Mouse (Mus musculus): ENCODE results near the gene Renbp. TPM values are rescaled to one million over a fixed set of nuclear protein-coding genes. Genes with fewer than 3 reads are reported as not detected.

The Renbp gene
- polyA plus RNA-seq, 1 experiment from 2014 or later: 21.2 TPM

DNA sequence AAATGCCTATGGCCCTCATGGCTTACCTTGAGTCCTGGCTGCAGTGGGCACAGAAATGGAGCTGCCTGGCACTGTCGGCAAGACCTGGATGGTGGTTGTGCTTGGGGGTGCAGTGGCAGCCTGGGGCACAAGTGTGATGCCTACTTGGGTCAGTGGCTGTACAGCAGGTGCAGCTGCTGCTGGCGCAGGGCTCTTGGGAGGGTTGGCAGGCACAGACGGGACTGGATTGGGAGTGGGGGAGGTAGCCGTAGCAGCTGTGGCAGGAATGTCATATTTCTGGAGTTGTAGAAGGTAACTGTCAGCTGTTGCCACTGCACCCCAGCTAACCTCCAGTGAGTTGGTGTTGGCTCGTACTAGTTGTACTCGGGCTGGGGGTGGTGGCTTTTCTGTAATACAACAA, 24.3 kb upstream of the Renbp start:
- Histone ChIP-seq H3K4me2 (no peak overlapping the region), H3K9me3 (replicated peaks) (no peaks in the 10 kb centered on the region), H3K27me3 (replicated peaks) (no peaks in the 10 kb centered on the region), H3K36me3 (peaks cover 100% of the 10 kb centered on the region), H3K4me3 (no peak overlapping the region), H3K27ac (no peak overlapping the region), H3K9ac (no peak overlapping the region), H3K4me1 (no peaks in the 10 kb centered on the region)
- 92% methylated on average over 6 of the region's 6 CpGs for WGBS (ENCODE audit: insufficient replicate concordance)
- no peak for ATAC-seq

DNA sequence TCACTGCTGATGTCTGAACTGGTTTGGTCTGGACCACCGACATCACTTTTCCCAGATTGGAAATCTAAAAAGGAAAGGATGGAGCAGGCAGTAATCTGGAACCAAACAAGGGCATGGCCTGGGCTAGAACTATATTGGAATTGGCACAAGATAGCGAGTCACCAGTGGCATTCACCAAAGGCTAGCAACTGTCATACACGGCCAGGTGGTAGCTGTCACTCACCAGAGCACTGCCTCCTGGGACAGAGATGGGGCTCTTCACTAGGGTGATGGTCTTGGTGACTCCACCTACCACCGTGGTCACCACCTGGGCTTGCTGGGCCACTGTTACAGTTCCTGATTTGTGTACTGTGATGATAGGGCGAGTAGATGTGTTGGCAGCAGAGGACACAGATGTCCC, 22.0 kb upstream of the Renbp start:
- Histone ChIP-seq H3K4me3 (no peak overlapping the region), H3K4me1 (peaks cover 4% of the 10 kb centered on the region), H3K36me3 (peaks cover 100% of the 10 kb centered on the region), H3K9me3 (replicated peaks) (no peaks in the 10 kb centered on the region), H3K27ac (no peak overlapping the region), H3K27me3 (replicated peaks) (no peaks in the 10 kb centered on the region), H3K4me2 (no peak overlapping the region), H3K9ac (no peak overlapping the region)
- ATAC-seq: no peak
- 79% methylated on average over 5 of the region's 5 CpGs for WGBS (ENCODE audit: insufficient replicate concordance)

DNA sequence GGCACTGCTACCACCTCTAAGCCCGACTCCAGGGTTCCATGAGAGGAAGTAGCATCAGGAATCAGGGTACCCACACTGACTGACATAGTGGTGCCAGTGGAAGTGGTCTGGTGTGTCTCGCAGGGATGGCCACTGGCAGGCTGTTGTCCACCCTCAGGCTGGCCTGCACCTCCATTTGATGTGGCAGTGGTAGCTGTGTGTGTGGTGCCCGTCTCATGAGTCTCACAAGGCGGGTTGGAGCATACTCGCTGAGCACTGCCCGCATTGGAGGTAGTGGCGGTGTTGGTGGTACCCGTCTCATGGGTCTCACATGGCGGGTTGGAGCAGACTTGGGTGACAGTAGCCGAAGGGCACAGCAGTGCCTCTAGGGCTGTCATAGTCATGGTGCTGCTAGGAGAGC, 18.7 kb upstream of the Renbp start:
- Histone ChIP-seq H3K4me3 (no peak overlapping the region), H3K27me3 (replicated peaks) (no peaks in the 10 kb centered on the region), H3K36me3 (peaks cover 100% of the 10 kb centered on the region), H3K4me2 (no peak overlapping the region), H3K9ac (no peak overlapping the region), H3K27ac (no peak overlapping the region), H3K4me1 (peaks cover 5% of the 10 kb centered on the region), H3K9me3 (replicated peaks) (no peaks in the 10 kb centered on the region)
- 87% methylated on average over 10 of the region's 10 CpGs for WGBS (ENCODE audit: insufficient replicate concordance)
- ATAC-seq: no peak

DNA sequence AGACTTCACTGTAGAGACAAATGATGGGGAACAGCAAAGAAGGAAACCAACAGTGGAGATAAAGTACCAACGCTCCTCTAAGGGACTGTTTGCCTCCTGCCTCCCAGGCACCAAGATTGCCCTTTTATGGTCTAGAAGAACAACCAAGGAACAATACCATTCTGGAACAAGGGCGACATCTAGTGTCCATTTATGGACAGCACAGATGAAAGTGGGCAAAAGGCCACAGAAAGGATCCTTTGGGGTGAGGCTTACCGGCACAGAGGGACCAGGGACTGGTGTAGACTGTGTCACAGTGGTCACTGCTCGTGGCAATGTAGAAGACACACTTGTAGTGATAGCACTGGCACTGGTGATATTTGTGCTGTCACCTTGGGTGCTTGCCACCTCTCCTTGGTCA, 18.0 kb upstream of the Renbp start:
- no peak overlapping the region for H3K4me2 ChIP-seq
- H3K9me3 ChIP-seq (replicated peaks): no peaks in the 10 kb centered on the region
- peaks cover 100% of the 10 kb centered on the region for H3K36me3 ChIP-seq
- H3K27ac ChIP-seq: no peak overlapping the region
- H3K9ac ChIP-seq: no peak overlapping the region
- no peaks in the 10 kb centered on the region for H3K27me3 ChIP-seq (replicated peaks)
- WGBS (ENCODE audit: insufficient replicate concordance): 35% methylated on average over 4 of the region's 4 CpGs
- ATAC-seq: peak; percentile 54
- no peak overlapping the region for H3K4me3 ChIP-seq
- peaks cover 5% of the 10 kb centered on the region for H3K4me1 ChIP-seq

DNA sequence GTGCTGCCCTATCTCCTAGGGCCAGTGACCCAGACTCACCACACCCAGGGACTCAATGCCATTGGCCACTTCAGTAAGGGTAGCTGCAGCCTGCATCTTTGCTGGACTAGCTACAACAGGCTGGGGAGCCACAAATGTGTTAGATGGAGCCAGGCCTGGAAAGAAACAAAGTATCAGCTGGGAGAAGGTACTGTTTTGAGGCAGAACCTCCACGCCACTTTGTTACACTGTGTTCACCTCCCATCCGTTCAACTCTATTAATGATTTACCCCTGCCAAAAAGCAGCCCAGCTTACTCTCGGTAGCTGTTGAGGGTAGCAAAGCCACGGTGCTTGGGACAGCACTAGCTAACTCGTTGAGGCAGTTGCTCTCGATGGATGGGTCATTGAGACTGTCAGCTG, 16.2 kb upstream of the Renbp start:
- Histone ChIP-seq H3K27ac (no peak overlapping the region), H3K4me1 (peaks cover 5% of the 10 kb centered on the region), H3K9me3 (replicated peaks) (no peaks in the 10 kb centered on the region), H3K4me2 (no peak overlapping the region), H3K9ac (no peak overlapping the region), H3K36me3 (peaks cover 100% of the 10 kb centered on the region), H3K4me3 (no peak overlapping the region), H3K27me3 (replicated peaks) (no peaks in the 10 kb centered on the region)
- WGBS (ENCODE audit: insufficient replicate concordance): 78% methylated on average over 6 of the region's 6 CpGs
- no peak for ATAC-seq

DNA sequence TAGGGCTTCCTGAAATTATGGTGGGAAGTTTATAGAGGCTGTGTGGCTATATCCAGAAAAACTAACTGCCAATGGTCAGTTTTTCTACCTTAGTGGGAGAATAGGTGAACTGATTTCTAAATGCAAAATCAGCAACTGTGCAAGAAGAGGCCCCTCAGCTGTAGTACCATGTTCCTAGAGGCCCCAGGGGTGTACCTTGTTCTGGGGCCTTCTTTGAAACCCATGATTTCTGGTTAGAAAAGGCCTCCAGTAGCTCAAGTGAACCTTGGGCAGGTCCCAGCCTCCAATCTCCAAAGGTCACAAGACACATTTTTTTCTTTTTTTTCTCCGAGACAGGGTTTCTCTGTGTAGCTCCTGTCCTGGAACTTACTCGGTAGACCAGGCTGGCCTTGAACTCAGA, 11.6 kb upstream of the Renbp start:
- H3K27me3 ChIP-seq (replicated peaks): no peaks in the 10 kb centered on the region
- 77% methylated on average over 2 of the region's 2 CpGs for WGBS (ENCODE audit: insufficient replicate concordance)
- H3K4me3 ChIP-seq: no peak overlapping the region
- H3K36me3 ChIP-seq: peaks cover 62% of the 10 kb centered on the region
- H3K9ac ChIP-seq: no peak overlapping the region
- ATAC-seq: no peak
- no peak overlapping the region for H3K27ac ChIP-seq
- H3K4me1 ChIP-seq: no peaks in the 10 kb centered on the region
- no peak overlapping the region for H3K4me2 ChIP-seq
- H3K9me3 ChIP-seq (replicated peaks): no peaks in the 10 kb centered on the region

DNA sequence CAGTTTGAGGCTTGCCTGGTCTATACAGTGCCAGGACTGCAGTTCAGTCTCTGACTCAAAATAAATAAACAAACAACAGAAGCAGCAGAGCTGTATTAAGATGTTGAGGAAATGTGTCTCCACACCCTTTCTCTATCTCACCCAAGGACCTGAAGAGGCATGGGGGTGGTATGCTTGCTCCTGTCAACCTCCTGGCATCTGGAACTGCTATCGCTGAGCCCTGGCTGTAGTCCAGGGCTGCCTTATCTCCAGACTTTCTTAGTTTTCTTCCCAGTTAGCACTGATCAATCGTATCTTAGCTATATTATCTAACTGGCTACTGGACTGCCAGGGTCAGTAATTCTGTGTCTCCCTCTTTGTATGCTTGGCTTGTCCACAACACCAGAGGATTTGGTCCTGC, 11.2 kb upstream of the Renbp start:
- Histone ChIP-seq H3K4me1 (no peaks in the 10 kb centered on the region), H3K27me3 (replicated peaks) (no peaks in the 10 kb centered on the region), H3K9ac (no peak overlapping the region), H3K4me3 (no peak overlapping the region), H3K9me3 (replicated peaks) (no peaks in the 10 kb centered on the region), H3K36me3 (peaks cover 58% of the 10 kb centered on the region), H3K4me2 (no peak overlapping the region), H3K27ac (no peak overlapping the region)
- ATAC-seq: no peak
- WGBS (ENCODE audit: insufficient replicate concordance): 61% methylated on average over 2 of the region's 2 CpGs

DNA sequence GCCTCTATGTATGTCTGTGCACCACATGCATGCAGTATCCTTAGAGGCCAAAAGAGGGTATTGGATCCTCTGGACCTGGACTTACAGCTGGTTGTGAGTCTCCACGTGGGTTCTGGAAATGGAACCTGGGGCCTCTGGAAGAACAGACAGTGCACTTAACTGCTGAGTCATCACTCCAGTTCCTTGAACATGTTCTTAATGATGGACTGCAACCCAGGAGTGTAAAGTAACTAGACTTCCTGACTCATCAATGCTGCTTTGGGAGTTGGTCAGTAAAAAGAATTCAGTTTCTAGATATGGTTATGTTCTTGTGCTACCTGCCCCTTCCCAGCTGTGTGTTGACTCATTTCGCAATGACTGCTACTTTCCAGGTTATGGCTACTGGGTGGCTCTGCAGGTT, 1.2 kb upstream of the Renbp start:
- WGBS (ENCODE audit: insufficient replicate concordance): 45% methylated on average over 2 of the region's 2 CpGs
- H3K9ac ChIP-seq: no peak overlapping the region
- no peaks in the 10 kb centered on the region for H3K27me3 ChIP-seq (replicated peaks)
- no peak for ATAC-seq
- H3K36me3 ChIP-seq: no peaks in the 10 kb centered on the region
- H3K4me2 ChIP-seq: no peak overlapping the region
- no peaks in the 10 kb centered on the region for H3K9me3 ChIP-seq (replicated peaks)
- no peak overlapping the region for H3K27ac ChIP-seq
- H3K4me3 ChIP-seq: no peak overlapping the region
- H3K4me1 ChIP-seq: peaks cover 34% of the 10 kb centered on the region

DNA sequence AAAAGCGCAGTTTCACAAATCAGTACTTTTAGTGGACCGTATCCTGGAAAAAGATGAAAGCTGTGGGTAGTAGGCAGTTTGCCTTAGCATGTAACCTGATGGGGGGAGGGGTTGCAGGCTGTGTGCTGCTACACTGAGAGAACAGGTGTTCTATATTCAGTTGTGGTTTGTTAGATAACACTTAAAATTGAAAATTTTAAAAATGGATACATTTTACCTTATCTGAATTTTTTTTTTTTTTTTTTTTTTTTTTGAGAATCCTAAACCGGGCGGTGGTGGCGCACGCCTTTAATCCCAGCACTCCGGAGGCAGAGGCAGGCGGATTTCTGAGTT, 8.1 kb downstream of the Renbp start:
- Histone ChIP-seq H3K27me3 (replicated peaks) (0 out of 2 replicates have a peak, but pooled peaks cover 6% of the 10 kb centered on the region), H3K36me3 (peaks cover 27% of the 10 kb centered on the region), H3K4me3 (peak overlapping the region; percentile 69), H3K9ac (peak overlapping the region; percentile 76), H3K4me1 (peaks cover 11% of the 10 kb centered on the region), H3K9me3 (replicated peaks) (no peaks in the 10 kb centered on the region), H3K4me2 (peak overlapping the region; percentile 81), H3K27ac (peak overlapping the region; percentile 81)
- WGBS (ENCODE audit: insufficient replicate concordance): 70% methylated on average over 8 of the region's 8 CpGs
- ATAC-seq: no peak

DNA sequence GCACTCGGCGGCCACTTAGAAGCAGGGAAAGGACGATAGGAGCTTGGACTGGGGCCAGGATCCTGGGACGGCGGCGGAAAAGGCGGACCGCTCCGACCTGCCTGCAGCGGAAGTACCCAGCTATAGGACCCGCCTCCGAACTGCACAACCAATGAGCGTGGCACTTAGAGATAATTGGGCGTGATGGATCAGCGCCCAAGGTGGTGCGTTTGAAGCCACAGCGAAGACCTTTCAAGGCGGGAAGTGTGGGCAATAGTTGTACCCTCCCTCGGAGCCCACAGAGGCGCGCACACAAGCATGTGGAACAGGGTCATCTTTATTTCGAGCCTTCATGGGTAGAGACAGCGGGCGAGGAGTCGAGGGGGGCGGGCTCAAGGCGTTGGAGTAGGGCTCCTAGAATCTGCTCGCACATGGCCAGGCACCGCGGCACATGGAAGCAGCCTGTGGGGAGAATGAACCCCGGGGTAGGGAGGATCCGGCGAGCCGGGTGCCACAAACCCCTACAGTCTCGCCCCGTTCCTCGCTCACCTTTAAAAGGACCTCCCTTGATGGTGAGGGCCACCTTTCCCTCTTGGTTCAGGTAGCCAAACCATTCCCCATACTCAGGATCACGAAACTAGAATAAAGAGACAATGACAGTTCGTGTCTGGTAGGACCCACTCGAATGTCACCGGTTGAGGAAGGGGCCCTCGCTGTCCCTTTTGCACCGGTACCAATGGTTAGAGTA, 8.7 kb downstream of the Renbp start, which contains the start of the genes Arhgap4 and Naa10:
Arhgap4 (minus strand) TSS at position 48 of the 727 bp plus-strand sequence.
Naa10 (minus strand) TSS at position 122 of the 727 bp plus-strand sequence.
- peak within 1 kb of the TSS; percentile 81 for H3K4me2 ChIP-seq
- no peaks in the 10 kb centered on the region for H3K9me3 ChIP-seq (replicated peaks)
- peak; percentile 97 for ATAC-seq
- peak within 1 kb of the TSS; percentile 69 for H3K4me3 ChIP-seq
- 0 out of 2 replicates have a peak, but pooled peaks cover 6% of the 10 kb centered on the region for H3K27me3 ChIP-seq (replicated peaks)
- H3K27ac ChIP-seq: peak within 1 kb of the TSS; percentile 81
- H3K4me1 ChIP-seq: peaks cover 11% of the 10 kb centered on the region
- 5% methylated on average over 43 of the region's 43 CpGs for WGBS (ENCODE audit: insufficient replicate concordance)
- peaks cover 32% of the 10 kb centered on the region for H3K36me3 ChIP-seq
- H3K9ac ChIP-seq: peak within 1 kb of the TSS; percentile 76

DNA sequence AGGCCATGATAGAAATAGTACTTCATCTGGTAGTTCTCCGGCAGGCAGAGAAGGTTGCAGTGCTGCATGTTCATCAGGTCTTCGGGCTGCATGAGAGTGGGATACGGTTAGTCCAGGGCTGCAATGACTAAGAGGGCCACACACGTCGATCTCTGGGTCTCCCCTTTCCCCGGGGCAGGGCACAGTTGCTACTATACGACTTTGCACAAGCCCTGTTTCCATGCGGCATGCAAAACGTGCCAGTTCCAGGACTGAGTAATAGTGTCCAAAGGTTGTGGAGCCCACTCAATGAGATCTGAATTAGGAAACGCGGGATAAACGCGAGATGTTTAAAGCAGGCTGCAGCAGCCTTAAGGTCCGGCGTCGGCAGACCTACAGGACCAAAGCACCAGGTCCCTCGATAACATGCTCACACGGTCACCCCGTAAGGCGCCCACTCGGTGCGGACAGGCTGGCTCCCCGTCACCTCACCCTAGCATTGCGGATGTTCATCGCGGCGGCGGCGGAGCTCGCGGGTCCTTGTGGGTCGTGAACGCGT, 9.3 kb downstream of the Renbp start:
- H3K4me2 ChIP-seq: peak overlapping the region; percentile 81
- peaks cover 11% of the 10 kb centered on the region for H3K4me1 ChIP-seq
- ATAC-seq: peak; percentile 10
- H3K27ac ChIP-seq: peak overlapping the region; percentile 81
- WGBS (ENCODE audit: insufficient replicate concordance): 6% methylated on average over 34 of the region's 34 CpGs
- H3K27me3 ChIP-seq (replicated peaks): 0 out of 2 replicates have a peak, but pooled peaks cover 6% of the 10 kb centered on the region
- peaks cover 37% of the 10 kb centered on the region for H3K36me3 ChIP-seq
- H3K4me3 ChIP-seq: peak overlapping the region; percentile 69
- H3K9ac ChIP-seq: peak overlapping the region; percentile 76
- H3K9me3 ChIP-seq (replicated peaks): no peaks in the 10 kb centered on the region

DNA sequence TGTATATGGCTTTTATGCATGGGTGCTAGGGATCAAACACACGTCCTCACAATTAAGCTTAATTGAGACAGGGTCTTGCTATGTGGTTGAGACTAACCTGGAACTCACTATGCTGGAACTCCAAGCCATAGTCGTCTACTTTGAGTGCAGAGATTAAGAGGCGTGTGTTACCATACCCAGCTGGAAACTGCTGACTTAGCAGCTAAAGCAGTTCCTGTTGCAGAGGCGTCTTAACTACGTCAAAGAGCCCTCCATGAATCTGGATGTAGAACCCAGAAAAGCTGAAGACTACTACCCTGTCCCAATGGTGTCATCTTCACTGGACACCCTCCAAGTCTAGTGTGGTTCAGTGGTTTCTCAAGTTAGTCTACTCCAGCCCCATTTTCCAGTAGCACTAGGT, 12.0 kb downstream of the Renbp start:
- no peak for ATAC-seq
- H3K27ac ChIP-seq: no peak overlapping the region
- peaks cover 37% of the 10 kb centered on the region for H3K36me3 ChIP-seq
- H3K4me3 ChIP-seq: no peak overlapping the region
- peaks cover 29% of the 10 kb centered on the region for H3K4me1 ChIP-seq
- no peak overlapping the region for H3K4me2 ChIP-seq
- no peaks in the 10 kb centered on the region for H3K9me3 ChIP-seq (replicated peaks)
- WGBS (ENCODE audit: insufficient replicate concordance): 75% methylated on average over 5 of the region's 5 CpGs
- no peak overlapping the region for H3K9ac ChIP-seq
- 0 out of 2 replicates have a peak, but pooled peaks cover 6% of the 10 kb centered on the region for H3K27me3 ChIP-seq (replicated peaks)

Measured in liver, embryonic 12.5 days (tissue).